Mouse (Mus musculus): ENCODE data around the gene Myh10. TPM values are rescaled to one million over a fixed set of nuclear protein-coding genes. Genes with fewer than 3 reads are reported as not detected.
"Not testable (repeated sequence)": the region's sequence is repeated elsewhere in the genome, so short reads cannot be mapped to it uniquely, and the experiment has no call there.

Gene Myh10
- polyA plus RNA-seq, 1 experiment from 2014 or later: 125 TPM

GRCm38 (mm10) chr11:68730792-68731191 is 39.4 kb downstream of the Myh10 start:
- H3K4me3 ChIP-seq (ENCODE audit: low read length): no peak overlapping the region
- H3K9ac ChIP-seq (ENCODE audit: low read length): no peak overlapping the region
- H3K4me2 ChIP-seq (ENCODE audit: low read depth, low read length): no peak overlapping the region
- ATAC-seq (ENCODE audit: low read depth): no peak
- whole genome bisulfite sequencing: 79% methylated on average over 5 of the region's 5 CpGs
- peaks cover 3% of the 10 kb centered on the region; the same call in 1 of the 2 replicates for H3K4me1 ChIP-seq (replicated peaks; ENCODE audit: control insufficient read depth, insufficient read depth, low read length)
- no peaks in the 10 kb centered on the region for H3K27me3 ChIP-seq (ENCODE audit: control insufficient read depth, insufficient read depth, low read depth, low read length)
- H3K9me3 ChIP-seq (ENCODE audit: control insufficient read depth, low read length): no peaks in the 10 kb centered on the region
- peaks cover 11% of the 10 kb centered on the region for H3K36me3 ChIP-seq (ENCODE audit: control insufficient read depth, insufficient read depth, low read length)
- H3K27ac ChIP-seq (ENCODE audit: low read length): peak overlapping the region; percentile 21; the same call in 1 of the 2 replicates

- no peak overlapping the region for H3K27ac ChIP-seq (ENCODE audit: low read length)
- no peak overlapping the region for H3K4me3 ChIP-seq (ENCODE audit: low read length)
- peaks cover 13% of the 10 kb centered on the region for H3K36me3 ChIP-seq (ENCODE audit: control insufficient read depth, insufficient read depth, low read length)
- no peaks in the 10 kb centered on the region for H3K9me3 ChIP-seq (ENCODE audit: control insufficient read depth, low read length)
- H3K9ac ChIP-seq (ENCODE audit: low read length): no peak overlapping the region
- H3K27me3 ChIP-seq (ENCODE audit: control insufficient read depth, insufficient read depth, low read depth, low read length): no peaks in the 10 kb centered on the region
- no peak overlapping the region for H3K4me2 ChIP-seq (ENCODE audit: low read depth, low read length)
- H3K4me1 ChIP-seq (replicated peaks; ENCODE audit: control insufficient read depth, insufficient read depth, low read length): peaks cover 3% of the 10 kb centered on the region; the same call in 1 of the 2 replicates
- WGBS: 93% methylated on average over 6 of the region's 6 CpGs
- no peak for ATAC-seq (ENCODE audit: low read depth)
These were observed 40.7 kb downstream of the Myh10 start for GRCm38 (mm10) chr11:68732066-68732465.

- H3K27me3 ChIP-seq (ENCODE audit: control insufficient read depth, insufficient read depth, low read depth, low read length); H3K4me3 ChIP-seq (ENCODE audit: low read length); H3K27ac ChIP-seq (ENCODE audit: low read length); H3K9ac ChIP-seq (ENCODE audit: low read length); H3K4me2 ChIP-seq (ENCODE audit: low read depth, low read length); H3K9me3 ChIP-seq (ENCODE audit: control insufficient read depth, low read length); ATAC-seq (ENCODE audit: low read depth); H3K4me1 ChIP-seq (replicated peaks; ENCODE audit: control insufficient read depth, insufficient read depth, low read length): not testable (repeated sequence)
- WGBS: 80% methylated on average over 3 of the region's 3 CpGs
- H3K36me3 ChIP-seq (ENCODE audit: control insufficient read depth, insufficient read depth, low read length): peaks cover 12% of the 10 kb centered on the region
These were observed 42.0 kb downstream of the Myh10 start for GRCm38 (mm10) chr11:68733401-68733800.

GRCm38 (mm10) chr11:68739509-68739908 is 48.1 kb downstream of the Myh10 start:
- 89% methylated on average over 7 of the region's 7 CpGs for WGBS

GRCm38 (mm10) chr11:68742658-68743057 is 51.3 kb downstream of the Myh10 start:
- Histone ChIP-seq H3K9ac (ENCODE audit: low read length) (no peak overlapping the region), H3K27ac (ENCODE audit: low read length) (no peak overlapping the region), H3K36me3 (ENCODE audit: control insufficient read depth, insufficient read depth, low read length) (peaks cover 16% of the 10 kb centered on the region), H3K4me3 (ENCODE audit: low read length) (no peak overlapping the region), H3K27me3 (ENCODE audit: control insufficient read depth, insufficient read depth, low read depth, low read length) (no peaks in the 10 kb centered on the region), H3K4me1 (replicated peaks; ENCODE audit: control insufficient read depth, insufficient read depth, low read length) (no peaks in the 10 kb centered on the region), H3K9me3 (ENCODE audit: control insufficient read depth, low read length) (no peaks in the 10 kb centered on the region), H3K4me2 (ENCODE audit: low read depth, low read length) (no peak overlapping the region)
- WGBS: 85% methylated on average over 2 of the region's 2 CpGs
- ATAC-seq (ENCODE audit: low read depth): no peak

More at GRCm38 (mm10) chr11:68739509-68739908, 48.1 kb downstream of the Myh10 start:
- Histone ChIP-seq H3K4me2 (ENCODE audit: low read depth, low read length) (no peak overlapping the region), H3K4me1 (replicated peaks; ENCODE audit: control insufficient read depth, insufficient read depth, low read length) (no peaks in the 10 kb centered on the region), H3K27me3 (ENCODE audit: control insufficient read depth, insufficient read depth, low read depth, low read length) (no peaks in the 10 kb centered on the region), H3K4me3 (ENCODE audit: low read length) (no peak overlapping the region), H3K9ac (ENCODE audit: low read length) (no peak overlapping the region), H3K9me3 (ENCODE audit: control insufficient read depth, low read length) (no peaks in the 10 kb centered on the region), H3K36me3 (ENCODE audit: control insufficient read depth, insufficient read depth, low read length) (peaks cover 9% of the 10 kb centered on the region; the same call in 1 of the 2 replicates), H3K27ac (ENCODE audit: low read length) (no peak overlapping the region)
- no peak for ATAC-seq (ENCODE audit: low read depth)

GRCm38 (mm10) chr11:68744150-68744549 is 52.8 kb downstream of the Myh10 start:
- no peaks in the 10 kb centered on the region for H3K4me1 ChIP-seq (replicated peaks; ENCODE audit: control insufficient read depth, insufficient read depth, low read length)
- no peak for ATAC-seq (ENCODE audit: low read depth)
- no peak overlapping the region for H3K9ac ChIP-seq (ENCODE audit: low read length)
- 89% methylated on average over 3 of the region's 3 CpGs for WGBS
- H3K4me2 ChIP-seq (ENCODE audit: low read depth, low read length): no peak overlapping the region
- no peak overlapping the region for H3K27ac ChIP-seq (ENCODE audit: low read length)
- H3K27me3 ChIP-seq (ENCODE audit: control insufficient read depth, insufficient read depth, low read depth, low read length): no peaks in the 10 kb centered on the region
- no peak overlapping the region for H3K4me3 ChIP-seq (ENCODE audit: low read length)
- H3K36me3 ChIP-seq (ENCODE audit: control insufficient read depth, insufficient read depth, low read length): peaks cover 15% of the 10 kb centered on the region
- H3K9me3 ChIP-seq (ENCODE audit: control insufficient read depth, low read length): no peaks in the 10 kb centered on the region

- Histone ChIP-seq H3K4me2 (ENCODE audit: low read depth, low read length) (no peak overlapping the region), H3K27ac (ENCODE audit: low read length) (no peak overlapping the region), H3K4me1 (replicated peaks; ENCODE audit: control insufficient read depth, insufficient read depth, low read length) (no peaks in the 10 kb centered on the region), H3K36me3 (ENCODE audit: control insufficient read depth, insufficient read depth, low read length) (peaks cover 15% of the 10 kb centered on the region), H3K27me3 (ENCODE audit: control insufficient read depth, insufficient read depth, low read depth, low read length) (no peaks in the 10 kb centered on the region), H3K9ac (ENCODE audit: low read length) (no peak overlapping the region), H3K9me3 (ENCODE audit: control insufficient read depth, low read length) (no peaks in the 10 kb centered on the region), H3K4me3 (ENCODE audit: low read length) (no peak overlapping the region)
- no peak for ATAC-seq (ENCODE audit: low read depth)
- WGBS: 76% methylated on average over 16 of the region's 16 CpGs
These were observed 54.2 kb downstream of the Myh10 start for GRCm38 (mm10) chr11:68745374-68746200.

GRCm38 (mm10) chr11:68748121-68748520 is 56.8 kb downstream of the Myh10 start:
- no peak overlapping the region for H3K9ac ChIP-seq (ENCODE audit: low read length)
- H3K27me3 ChIP-seq (ENCODE audit: control insufficient read depth, insufficient read depth, low read depth, low read length): no peaks in the 10 kb centered on the region
- peaks cover 15% of the 10 kb centered on the region for H3K36me3 ChIP-seq (ENCODE audit: control insufficient read depth, insufficient read depth, low read length)
- no peak overlapping the region for H3K4me3 ChIP-seq (ENCODE audit: low read length)
- no peak for ATAC-seq (ENCODE audit: low read depth)
- no peak overlapping the region for H3K4me2 ChIP-seq (ENCODE audit: low read depth, low read length)
- WGBS: 86% methylated on average over 5 of the region's 5 CpGs
- no peak overlapping the region for H3K27ac ChIP-seq (ENCODE audit: low read length)
- H3K4me1 ChIP-seq (replicated peaks; ENCODE audit: control insufficient read depth, insufficient read depth, low read length): no peaks in the 10 kb centered on the region
- no peaks in the 10 kb centered on the region for H3K9me3 ChIP-seq (ENCODE audit: control insufficient read depth, low read length)

GRCm38 (mm10) chr11:68750206-68750605 is 58.8 kb downstream of the Myh10 start:
- no peaks in the 10 kb centered on the region for H3K9me3 ChIP-seq (ENCODE audit: control insufficient read depth, low read length)
- no peak overlapping the region for H3K4me2 ChIP-seq (ENCODE audit: low read depth, low read length)
- H3K9ac ChIP-seq (ENCODE audit: low read length): no peak overlapping the region
- ATAC-seq (ENCODE audit: low read depth): no peak
- H3K27ac ChIP-seq (ENCODE audit: low read length): no peak overlapping the region
- no peak overlapping the region for H3K4me3 ChIP-seq (ENCODE audit: low read length)
- H3K4me1 ChIP-seq (replicated peaks; ENCODE audit: control insufficient read depth, insufficient read depth, low read length): no peaks in the 10 kb centered on the region
- H3K27me3 ChIP-seq (ENCODE audit: control insufficient read depth, insufficient read depth, low read depth, low read length): no peaks in the 10 kb centered on the region
- 80% methylated on average over 2 of the region's 2 CpGs for WGBS
- H3K36me3 ChIP-seq (ENCODE audit: control insufficient read depth, insufficient read depth, low read length): peaks cover 15% of the 10 kb centered on the region

All from lung, embryonic 16.5 days (tissue).